Comparison of ENCODE assay signal across 20 mouse cellular contexts in genomic region chr2:122711911-122712310, GRCm38 (mm10).
"Had no signal": no experiment of that assay in that cellular context is flagged by ENCODE, and none has a peak within 500 bp of the region (broad histone marks: within the 10 kb centered on the region; RNA-seq: fewer than 3 reads in every experiment).

No protein-coding gene starts in this region.

- ATAC-seq: midbrain, embryonic 16.5 days had no signal

- H3K4me3 ChIP-seq: midbrain, embryonic 10.5 days; midbrain, embryonic 12.5 days; myocyte; neural tube, embryonic 13.5 days; neural tube, embryonic 15.5 days; stomach, embryonic 15.5 days had no signal

- DNase-seq: lung, adult 18-20 months; lung, embryonic 14.5 days; lung, postnatal 10 days; lung, postnatal 4 days; midbrain, embryonic 14.5 days; retina, postnatal 1 day; right cerebral cortex, adult 18-20 months; right cerebral cortex, postnatal 25 days; right cerebral cortex, postnatal 4 days; spleen, adult 18-20 months; thymus, postnatal 25 days; thymus, postnatal 4 days had no signal

- H3K27ac ChIP-seq: midbrain, embryonic 10.5 days; midbrain, embryonic 12.5 days; neural tube, embryonic 13.5 days; neural tube, embryonic 15.5 days; stomach, embryonic 15.5 days; stomach, postnatal 0 days had no signal
